Mouse (Mus musculus) embryonic facial prominence, embryonic 13.5 days (tissue): Measurements from ENCODE around the gene Naa80. TPM values are rescaled to one million over a fixed set of nuclear protein-coding genes. Genes with fewer than 3 reads are reported as not detected.
"Not testable (repeated sequence)": the region's sequence is repeated elsewhere in the genome, so short reads cannot be mapped to it uniquely, and the experiment has no call there.

Experiments
- ATAC-seq: fragments of 200-750 bp; cut with Nextera tagmentation; 2 replicates; pipeline ENCODE4 v1.8.0; 2017; ENCODE audit warnings: low read depth; ENCODE audit not compliant: insufficient number of reproducible peaks, insufficient read depth, low FRiP score, low TSS enrichment
- H3K27ac ChIP-seq: fragments of 300-500 bp; sonication (generic); 2 replicates; pipeline ENCODE4 v1.5.1; 2015; ENCODE audit warnings: moderate library complexity, mild to moderate bottlenecking, inconsistent platforms
- H3K27me3 ChIP-seq: fragments of 300-500 bp; sonication (generic); 2 replicates; pipeline ENCODE4 v1.6.1; 2015; ENCODE audit warnings: mild to moderate bottlenecking, inconsistent platforms
- H3K36me3 ChIP-seq: fragments of 300-500 bp; sonication (generic); 2 replicates; pipeline ENCODE4 v1.6.1; 2015; ENCODE audit warnings: mild to moderate bottlenecking, inconsistent platforms
- H3K4me1 ChIP-seq: fragments of 300-500 bp; sonication (generic); 2 replicates; pipeline ENCODE4 v1.6.1; 2015; ENCODE audit warnings: inconsistent platforms
- H3K4me2 ChIP-seq: fragments of 300-500 bp; sonication (generic); 2 replicates; pipeline ENCODE4 v1.6.1; 2015; ENCODE audit warnings: moderate library complexity, mild to moderate bottlenecking, inconsistent platforms
- H3K4me3 ChIP-seq: fragments of 300-500 bp; sonication (generic); 2 replicates; pipeline ENCODE4 v1.5.1; 2015; ENCODE audit warnings: mild to moderate bottlenecking, inconsistent platforms
- H3K9ac ChIP-seq: fragments of 300-500 bp; sonication (generic); 2 replicates; pipeline ENCODE4 v1.6.1; 2015; ENCODE audit warnings: mild to moderate bottlenecking, inconsistent platforms
- H3K9me3 ChIP-seq: fragments of 300-500 bp; sonication (generic); 2 replicates; pipeline ENCODE4 v1.6.1; 2016; ENCODE audit warnings: inconsistent platforms
- WGBS: fragments of 180-500 bp; shearing (Covaris S2); methylation state at CpG from one replicate; pipeline ENCODE4 v1.1.7; 2015; ENCODE audit warnings: mixed read lengths; 5-methylcytosine and 5-hydroxymethylcytosine counted together
- polyA plus RNA-seq: library from polyadenylated mRNA; unstranded; fragments of >200 nt; fragmentation: Nextera tagmentation; extraction: Ambion mirVana; gene quantifications from 2 replicates; pipeline ENCODE4 v1.2.1, GENCODE M21; 2015

The Naa80 gene
- polyA plus RNA-seq, 1 experiment from 2014 or later, result 22.5 TPM

DNA sequence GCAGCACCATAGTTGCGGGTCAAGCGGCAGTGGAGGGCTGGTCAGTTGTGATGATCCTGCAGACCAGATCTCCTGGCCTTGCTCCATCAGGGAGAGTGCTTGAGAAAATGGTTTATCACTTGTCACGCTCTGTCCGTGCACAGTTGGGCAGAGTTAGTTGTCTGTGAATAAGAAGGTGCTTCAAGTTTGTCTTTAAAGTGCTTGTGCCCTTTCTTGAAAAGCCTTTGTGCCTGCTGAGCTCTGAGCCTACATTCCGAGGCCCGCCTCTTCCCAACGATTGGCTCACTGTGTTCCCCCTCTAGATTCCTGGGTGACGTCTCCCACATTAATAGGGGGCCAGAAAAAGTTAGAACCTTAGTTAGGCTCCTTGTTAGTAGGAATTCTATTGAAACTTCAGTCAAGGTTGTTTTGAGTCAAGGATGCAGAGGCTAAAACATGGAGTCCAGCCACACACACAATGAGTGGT lies 26.8 kb upstream of the Naa80 start:
- H3K9ac ChIP-seq, result peak overlapping the region; percentile 84
- WGBS, result 8% methylated on average over 8 of the region's 8 CpGs
- no peak for ATAC-seq
- peak overlapping the region; percentile 73 for H3K27ac ChIP-seq
- peak overlapping the region; percentile 96 for H3K4me2 ChIP-seq
- H3K4me3 ChIP-seq, result peak overlapping the region; percentile 56
- peaks cover 62% of the 10 kb centered on the region for H3K4me1 ChIP-seq
- H3K27me3 ChIP-seq, result 0 out of 2 replicates have a peak, but pooled peaks cover 7% of the 10 kb centered on the region
- H3K9me3 ChIP-seq, result no peaks in the 10 kb centered on the region
- H3K36me3 ChIP-seq, result peaks cover 4% of the 10 kb centered on the region

DNA sequence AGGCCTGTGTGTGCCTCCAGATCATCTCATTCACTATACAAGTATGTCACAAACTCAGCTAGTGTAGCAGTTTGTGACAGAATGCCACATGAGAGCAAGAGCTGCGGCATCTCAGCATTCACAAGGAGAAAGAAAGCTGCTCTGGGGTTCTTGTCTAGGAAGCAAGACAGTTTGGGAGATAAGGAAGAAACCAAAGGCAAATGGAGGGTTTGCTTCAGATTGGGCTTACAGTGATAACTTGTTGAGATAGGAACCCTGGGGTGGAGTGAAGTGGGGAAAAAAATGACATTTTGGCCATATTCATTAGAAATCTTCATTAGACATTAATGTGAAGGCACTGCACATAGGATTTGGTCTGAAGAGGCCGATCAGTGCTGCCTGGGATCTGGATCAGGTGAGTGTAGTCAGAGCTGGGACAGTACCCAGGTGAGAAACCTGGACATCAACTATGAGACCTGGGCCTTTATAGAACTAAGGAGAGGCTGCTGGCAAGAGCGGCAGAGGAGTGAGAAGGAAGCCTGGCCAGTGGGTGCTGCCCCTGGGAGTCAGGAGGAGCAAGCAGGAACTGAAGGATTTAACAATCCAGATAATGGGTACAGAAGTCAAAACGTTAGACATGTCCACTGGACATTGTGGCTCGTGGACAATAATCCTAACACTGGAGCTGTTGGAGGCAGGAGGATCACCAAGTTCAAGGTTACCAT lies 25.8 kb upstream of the Naa80 start:
- peaks cover 57% of the 10 kb centered on the region for H3K4me1 ChIP-seq
- 0 out of 2 replicates have a peak, but pooled peaks cover 7% of the 10 kb centered on the region for H3K27me3 ChIP-seq
- peaks cover 13% of the 10 kb centered on the region for H3K36me3 ChIP-seq
- WGBS, result 79% methylated on average over 5 of the region's 5 CpGs
- no peak for ATAC-seq
- H3K4me2 ChIP-seq, result peak overlapping the region; percentile 96
- H3K9me3 ChIP-seq, result no peaks in the 10 kb centered on the region
- H3K27ac ChIP-seq, result no peak overlapping the region
- peak overlapping the region; percentile 66 for H3K4me3 ChIP-seq
- H3K9ac ChIP-seq, result peak overlapping the region; percentile 78

DNA sequence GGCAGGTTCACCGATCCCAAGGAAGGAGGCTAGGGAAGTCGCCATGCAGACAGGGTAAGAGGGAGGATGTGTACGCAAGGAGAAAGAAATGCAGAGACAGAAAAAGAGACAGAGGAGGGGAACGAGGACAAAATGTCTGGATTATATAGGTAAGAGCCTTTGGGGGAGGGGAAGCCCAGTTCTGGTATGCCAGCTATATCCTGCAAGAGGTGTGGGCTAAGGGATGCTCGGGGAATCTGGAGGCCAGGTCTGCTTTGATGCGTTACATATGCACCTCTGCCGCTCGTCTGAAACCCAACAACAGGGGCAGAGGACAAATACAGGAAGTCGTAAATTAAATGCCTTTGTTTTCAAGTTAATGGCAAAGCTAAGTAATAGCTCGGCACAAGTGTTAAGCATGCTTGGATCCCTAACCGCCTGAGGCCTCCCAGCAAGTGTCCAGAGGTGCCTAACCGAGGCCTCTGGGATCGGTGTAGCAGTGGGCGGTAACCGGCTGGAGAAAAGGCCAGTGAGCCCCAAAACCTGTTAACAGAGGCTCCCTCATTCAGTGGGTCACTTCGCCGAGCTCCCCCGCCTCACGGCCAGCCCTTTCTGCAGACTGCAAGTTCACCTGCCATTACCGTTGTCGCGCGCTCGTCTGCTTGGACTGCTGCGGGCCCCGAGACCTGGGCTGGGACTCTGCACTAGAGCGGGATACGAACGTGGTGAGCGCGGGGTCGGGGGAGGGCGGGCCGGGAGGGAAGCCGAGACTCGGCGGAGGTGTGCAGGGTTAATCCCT lies 25.0 kb upstream of the Naa80 start:
- H3K4me2 ChIP-seq, result peak overlapping the region; percentile 96
- no peaks in the 10 kb centered on the region for H3K9me3 ChIP-seq
- 0 out of 2 replicates have a peak, but pooled peaks cover 7% of the 10 kb centered on the region for H3K27me3 ChIP-seq
- peak overlapping the region; percentile 66 for H3K4me3 ChIP-seq
- peaks cover 57% of the 10 kb centered on the region for H3K4me1 ChIP-seq
- peak; percentile 45 for ATAC-seq
- peak overlapping the region; percentile 95 for H3K27ac ChIP-seq
- WGBS, result 5% methylated on average over 37 of the region's 37 CpGs
- peak overlapping the region; percentile 78 for H3K9ac ChIP-seq
- H3K36me3 ChIP-seq, result peaks cover 22% of the 10 kb centered on the region

DNA sequence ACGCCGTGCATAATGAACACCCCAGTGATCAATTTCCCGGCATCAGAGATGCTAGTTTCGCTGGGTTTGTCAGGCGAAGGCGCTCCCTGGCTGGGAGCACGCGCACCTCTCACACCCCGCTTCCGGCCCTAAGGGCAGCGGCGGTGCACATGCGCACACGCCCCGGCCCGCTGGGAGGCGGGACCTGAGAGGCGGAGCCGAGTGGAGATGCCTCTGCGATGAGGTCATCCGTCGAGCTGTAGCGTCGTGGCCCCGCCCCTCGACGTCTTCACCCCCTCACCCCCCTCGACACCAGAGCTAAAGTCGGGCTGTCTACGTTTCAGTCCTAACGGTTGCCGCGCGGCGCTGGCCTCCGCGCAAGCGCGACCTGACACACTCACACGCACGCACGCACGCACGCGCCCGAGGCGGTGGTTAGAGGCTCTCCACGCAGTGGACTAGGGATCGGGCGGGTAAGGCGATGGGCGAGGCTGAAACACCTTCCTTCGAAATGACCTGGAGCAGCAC lies 24.3 kb upstream of the Naa80 start:
- Histone ChIP-seq H3K4me3 (peak overlapping the region; percentile 66), H3K27ac (peak overlapping the region; percentile 95), H3K27me3 (0 out of 2 replicates have a peak, but pooled peaks cover 7% of the 10 kb centered on the region), H3K9ac (peak overlapping the region; percentile 86), H3K36me3 (peaks cover 28% of the 10 kb centered on the region), H3K9me3 (no peaks in the 10 kb centered on the region), H3K4me2 (peak overlapping the region; percentile 96), H3K4me1 (peaks cover 57% of the 10 kb centered on the region)
- ATAC-seq, result peak; percentile 85
- WGBS, result 0% methylated on average over 53 of the region's 53 CpGs

DNA sequence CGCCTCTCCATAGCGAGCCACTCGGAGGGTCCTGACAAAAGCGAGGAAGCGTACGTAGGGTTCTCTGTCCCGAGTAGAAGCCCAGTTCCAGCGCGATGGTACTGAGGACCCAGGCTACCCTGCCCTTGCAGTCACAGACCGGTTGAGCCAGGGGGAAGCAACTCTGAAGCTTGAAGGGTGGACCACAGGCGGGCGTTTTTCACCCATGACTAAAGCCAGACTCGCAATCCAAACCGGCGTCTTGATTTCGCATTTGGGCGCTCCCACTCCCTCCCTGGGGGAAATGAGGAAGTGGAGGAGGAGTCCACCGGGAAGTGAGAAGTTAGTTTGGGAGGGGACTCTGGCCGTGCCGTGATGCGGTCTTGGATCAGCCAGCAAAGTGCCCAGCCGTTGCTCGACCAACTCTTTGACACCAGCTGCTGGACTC lies 23.6 kb upstream of the Naa80 start:
- under 1% methylated on average over 23 of the region's 23 CpGs for WGBS
- peaks cover 57% of the 10 kb centered on the region for H3K4me1 ChIP-seq
- peak; percentile 16; the same call in 1 of the 2 replicates for ATAC-seq

DNA sequence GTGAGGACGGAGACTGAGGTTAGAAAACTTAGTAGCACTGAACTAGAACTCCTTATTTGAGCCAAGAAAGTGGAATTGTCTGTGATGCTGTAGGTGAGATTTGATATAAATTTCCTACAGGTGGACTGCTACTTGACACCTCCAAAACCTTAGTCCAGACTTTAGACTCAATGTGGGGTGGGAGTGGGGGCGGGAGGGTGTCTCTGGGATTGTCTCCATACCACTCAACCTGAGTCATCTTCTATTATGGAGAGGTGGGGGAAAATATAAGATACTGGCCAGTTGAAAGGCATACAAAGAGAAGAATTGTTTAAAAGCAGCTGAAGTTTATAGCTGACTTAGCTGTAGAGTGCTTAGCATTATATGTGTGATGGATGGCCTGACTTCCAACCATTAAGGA lies 23.0 kb upstream of the Naa80 start:
- Histone ChIP-seq H3K36me3 (peaks cover 41% of the 10 kb centered on the region), H3K9ac (peak overlapping the region; percentile 86), H3K4me3 (peak overlapping the region; percentile 66), H3K4me2 (peak overlapping the region; percentile 96), H3K4me1 (peaks cover 52% of the 10 kb centered on the region), H3K9me3 (no peaks in the 10 kb centered on the region), H3K27me3 (0 out of 2 replicates have a peak, but pooled peaks cover 1% of the 10 kb centered on the region), H3K27ac (peak overlapping the region; percentile 95)
- ATAC-seq, result no peak
- 36% methylated on average over 2 of the region's 2 CpGs for WGBS

More for the DNA sequence above, 23.6 kb upstream of the Naa80 start:
- no peaks in the 10 kb centered on the region for H3K9me3 ChIP-seq
- H3K27ac ChIP-seq, result peak overlapping the region; percentile 95
- H3K36me3 ChIP-seq, result peaks cover 35% of the 10 kb centered on the region
- H3K4me2 ChIP-seq, result peak overlapping the region; percentile 96
- H3K27me3 ChIP-seq, result 0 out of 2 replicates have a peak, but pooled peaks cover 7% of the 10 kb centered on the region
- H3K9ac ChIP-seq, result peak overlapping the region; percentile 86
- H3K4me3 ChIP-seq, result peak overlapping the region; percentile 66

DNA sequence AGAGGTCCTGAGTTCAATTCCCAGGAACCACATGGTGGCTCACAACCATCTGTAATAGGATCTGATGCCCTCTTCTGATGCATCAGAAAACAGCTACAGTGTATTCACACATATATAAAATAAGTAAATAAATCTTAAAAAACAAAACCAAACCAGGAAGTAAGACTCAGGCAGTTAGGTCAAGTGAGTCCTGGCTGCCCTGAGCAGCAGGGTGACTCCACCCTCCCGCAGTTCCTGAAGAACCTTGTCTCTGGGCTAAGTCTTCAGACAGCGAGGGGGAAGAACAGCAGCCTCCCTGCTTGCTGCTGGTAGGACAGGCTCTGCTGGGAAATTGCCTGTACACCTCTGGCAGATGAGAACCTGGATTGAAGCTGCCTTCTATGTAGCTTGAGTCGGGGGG lies 22.3 kb upstream of the Naa80 start:
- Histone ChIP-seq H3K9ac (peak overlapping the region; percentile 86; the same call in 1 of the 2 replicates), H3K4me1 (peaks cover 46% of the 10 kb centered on the region), H3K27me3 (no peaks in the 10 kb centered on the region), H3K4me2 (peak overlapping the region; percentile 96), H3K27ac (no peak overlapping the region), H3K9me3 (no peaks in the 10 kb centered on the region), H3K36me3 (peaks cover 48% of the 10 kb centered on the region), H3K4me3 (peak overlapping the region; percentile 66)
- ATAC-seq, result no peak
- 71% methylated on average over 3 of the region's 3 CpGs for WGBS

DNA sequence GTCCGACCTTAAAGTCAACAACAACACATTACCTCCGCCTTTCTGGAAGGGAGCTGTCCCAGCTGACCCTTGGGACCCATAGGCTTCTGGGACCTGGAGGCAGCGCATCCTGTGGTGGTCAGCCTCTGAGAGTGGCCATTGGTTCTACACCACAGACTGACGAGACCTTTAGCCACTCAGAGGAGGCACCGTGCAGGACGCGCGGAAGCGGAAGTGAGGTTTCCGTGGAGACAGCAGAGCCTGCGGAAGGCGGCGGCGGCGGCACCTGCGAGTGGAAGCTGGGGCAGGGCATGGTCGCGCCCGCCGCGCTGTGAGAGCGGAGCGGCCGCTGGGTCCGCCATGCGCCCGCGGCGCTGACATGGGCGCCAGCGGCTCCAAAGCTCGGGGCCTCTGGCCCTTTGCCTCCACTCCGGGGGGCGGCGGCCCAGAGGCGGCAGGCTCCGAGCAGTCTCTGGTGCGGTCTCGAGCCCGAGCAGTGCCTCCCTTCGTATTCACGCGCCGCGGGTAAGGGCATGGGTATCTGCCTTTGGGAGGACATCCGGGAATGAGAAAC lies 15.6 kb upstream of the Naa80 start, which contains the start of gene Tusc2:
TSS of gene Tusc2 (plus strand) at position 227 of the 553 bp plus-strand sequence.
- peaks cover 42% of the 10 kb centered on the region for H3K4me1 ChIP-seq
- H3K27ac ChIP-seq, result peak within 1 kb of the TSS; percentile 51; the same call in 1 of the 2 replicates
- no peaks in the 10 kb centered on the region for H3K27me3 ChIP-seq
- peaks cover 59% of the 10 kb centered on the region for H3K36me3 ChIP-seq
- peak within 1 kb of the TSS; percentile 87 for H3K9ac ChIP-seq
- peak; percentile 87 for ATAC-seq
- H3K4me3 ChIP-seq, result peak within 1 kb of the TSS; percentile 91
- no peaks in the 10 kb centered on the region for H3K9me3 ChIP-seq
- peak within 1 kb of the TSS; percentile 83 for H3K4me2 ChIP-seq
- 0% methylated on average over 44 of the region's 46 CpGs for WGBS

DNA sequence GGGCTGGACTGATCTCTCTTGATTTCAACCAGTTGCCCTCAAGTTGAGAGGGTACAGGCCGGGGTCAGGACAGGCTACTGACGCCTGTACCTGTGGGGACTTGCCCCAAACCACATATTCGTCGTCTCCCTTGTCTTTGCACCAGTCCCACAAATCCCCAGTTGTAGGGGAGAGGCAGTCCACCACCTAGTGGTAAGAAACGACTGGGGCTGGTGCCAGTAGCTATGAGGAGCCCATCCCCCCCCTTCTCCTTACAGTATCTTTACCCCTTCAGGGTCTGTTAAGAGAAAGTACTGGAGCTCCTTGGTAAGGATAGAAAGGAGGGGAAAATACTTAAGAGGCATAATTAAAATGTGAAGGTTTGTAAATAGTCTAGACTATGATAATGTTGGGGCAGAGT lies 13.1 kb upstream of the Naa80 start:
- peak overlapping the region; percentile 19; the same call in 1 of the 2 replicates for H3K4me2 ChIP-seq
- not testable (repeated sequence) for H3K9ac ChIP-seq, H3K27me3 ChIP-seq, H3K9me3 ChIP-seq, ATAC-seq, H3K4me3 ChIP-seq
- peaks cover 37% of the 10 kb centered on the region for H3K36me3 ChIP-seq
- H3K4me1 ChIP-seq, result peaks cover 50% of the 10 kb centered on the region
- 47% methylated on average over 5 of the region's 5 CpGs for WGBS
- H3K27ac ChIP-seq, result 0 out of 2 replicates have a peak overlapping the region, but pooled peaks have one; percentile 18

DNA sequence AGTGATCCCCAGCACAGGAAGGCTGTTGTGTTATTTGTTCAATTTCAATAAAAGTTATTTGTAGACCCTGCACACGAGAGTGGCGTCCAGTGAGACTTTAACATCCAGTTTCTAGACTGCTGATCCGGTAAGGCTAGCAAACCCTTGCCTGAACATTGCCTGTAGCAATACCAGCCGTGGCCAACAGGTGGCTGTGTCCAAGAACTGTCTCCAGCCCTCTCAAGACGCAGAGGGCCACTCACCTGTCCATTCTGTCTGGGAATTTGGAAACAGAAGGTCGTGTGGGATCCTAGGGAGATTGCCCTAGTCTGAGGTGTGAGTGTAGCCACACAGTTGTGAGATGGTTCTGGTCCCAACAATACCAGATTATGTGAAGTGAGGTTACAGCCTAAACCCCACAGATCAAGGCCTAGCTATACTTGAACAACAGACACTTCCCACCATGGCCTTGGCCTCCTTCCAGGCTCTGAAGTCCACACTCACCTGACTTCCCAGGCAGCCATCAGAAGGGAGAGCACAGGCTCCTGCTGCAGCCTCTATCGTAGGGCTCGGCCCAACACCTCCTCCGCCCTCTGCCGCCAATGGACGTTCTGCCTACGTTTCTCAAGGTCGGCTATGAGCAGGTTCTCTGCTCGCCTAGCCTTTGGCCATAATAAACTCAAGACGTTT lies 12.5 kb upstream of the Naa80 start:
- WGBS, result 55% methylated on average over 15 of the region's 15 CpGs
- no peak for ATAC-seq
- Histone ChIP-seq H3K27ac (peak overlapping the region; percentile 91; the same call in 1 of the 2 replicates), H3K4me1 (peaks cover 57% of the 10 kb centered on the region), H3K4me2 (peak overlapping the region; percentile 21), H3K9me3 (no peaks in the 10 kb centered on the region), H3K27me3 (no peaks in the 10 kb centered on the region), H3K9ac (no peak overlapping the region), H3K4me3 (peak overlapping the region; percentile 2; the same call in 1 of the 2 replicates), H3K36me3 (peaks cover 37% of the 10 kb centered on the region)
